Mouse (Mus musculus) midbrain, embryonic 10.5 days (tissue): ENCODE data around the gene Nipal3. TPM values are rescaled to one million over a fixed set of nuclear protein-coding genes. Genes with fewer than 3 reads are reported as not detected.

Experiments used
- DNase-seq: peaks from one replicate; pipeline ENCODE4 v3.0.0-alpha.2; 2017; ENCODE audit warnings: low spot score
- H3K27ac ChIP-seq: fragments of 300-500 bp; sonication (generic); replicated peaks from 2 replicates; pipeline ENCODE4 v1.5.1; 2016; ENCODE audit warnings: mild to moderate bottlenecking
- H3K27me3 ChIP-seq: fragments of 300-500 bp; sonication (generic); 2 replicates; pipeline ENCODE4 v1.6.1; 2016; ENCODE audit warnings: low read depth, mild to moderate bottlenecking; ENCODE audit not compliant: poor library complexity, severe bottlenecking
- H3K36me3 ChIP-seq: fragments of 300-500 bp; sonication (generic); 2 replicates; pipeline ENCODE4 v1.6.1; 2016; ENCODE audit warnings: mild to moderate bottlenecking, moderate library complexity
- H3K4me1 ChIP-seq: fragments of 300-500 bp; sonication (generic); 2 replicates; pipeline ENCODE4 v1.6.1; 2016
- H3K4me3 ChIP-seq: fragments of 300-500 bp; sonication (generic); 2 replicates; pipeline ENCODE4 v1.5.1; 2016; ENCODE audit warnings: mild to moderate bottlenecking, moderate library complexity
- H3K9me3 ChIP-seq: fragments of 300-500 bp; sonication (generic); replicated peaks from 2 replicates; pipeline ENCODE4 v1.6.1; 2016; ENCODE audit warnings: mild to moderate bottlenecking
- WGBS: fragments of 180-500 bp; shearing (Covaris S2); methylation state at CpG from one replicate; pipeline ENCODE4 v1.1.7; 2016; 5-methylcytosine and 5-hydroxymethylcytosine counted together
- polyA plus RNA-seq: library from polyadenylated mRNA; unstranded; fragments of >200 nt; fragmentation: Nextera tagmentation; extraction: Ambion mirVana; gene quantifications from 2 replicates; pipeline ENCODE4 v1.2.1, GENCODE M21; 2016

Gene Nipal3
- polyA plus RNA-seq, 1 experiment from 2014 or later = 2.1 TPM

DNA sequence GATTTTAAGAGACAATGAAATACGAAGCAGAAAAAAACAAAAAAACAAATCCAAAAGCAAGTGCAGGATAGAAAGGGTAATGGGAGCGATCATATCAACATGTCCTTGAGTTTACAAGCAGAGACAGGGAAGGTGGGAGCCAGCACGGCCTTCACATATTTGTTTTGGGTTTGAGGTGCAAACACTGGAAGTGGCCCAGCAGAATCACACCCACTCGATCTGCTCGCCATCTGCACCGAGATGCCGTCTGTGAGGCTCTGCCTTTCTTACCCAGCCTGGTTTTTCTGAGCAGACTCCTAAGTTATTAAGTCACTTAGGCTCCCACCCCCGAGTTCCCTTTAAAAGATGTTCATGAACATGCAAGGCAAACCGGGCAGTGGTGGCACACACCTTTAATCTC is 69.2 kb downstream of the Nipal3 start:
- H3K9me3 ChIP-seq = no peaks in the 10 kb centered on the region
- DNase-seq = no peak
- H3K4me3 ChIP-seq = no peak overlapping the region
- H3K36me3 ChIP-seq = peaks cover 3% of the 10 kb centered on the region; the same call in 1 of the 2 replicates
- WGBS = 88% methylated on average over 9 of the region's 9 CpGs
- H3K4me1 ChIP-seq = no peaks in the 10 kb centered on the region; the same call in 1 of the 2 replicates
- H3K27ac ChIP-seq = no peak overlapping the region
- H3K27me3 ChIP-seq = no peaks in the 10 kb centered on the region

DNA sequence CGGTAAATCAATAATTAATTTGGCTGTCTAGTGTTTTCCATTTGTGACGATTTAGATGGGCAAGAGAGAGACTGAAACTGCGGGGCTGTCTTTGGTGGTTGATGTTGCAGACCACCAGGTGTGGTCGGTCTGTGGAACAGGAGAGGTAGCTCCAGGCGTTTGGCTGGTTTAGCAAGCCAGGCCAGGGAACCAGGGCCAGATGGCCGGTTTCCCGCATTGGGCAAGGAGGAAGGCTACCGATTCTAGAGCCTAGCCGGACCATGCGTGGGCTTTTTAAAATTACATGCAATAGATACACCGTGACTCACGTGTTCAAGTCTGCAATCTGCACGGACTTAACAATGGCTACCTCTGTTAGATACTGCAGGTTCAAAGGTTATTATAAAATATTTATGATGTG is 73.9 kb downstream of the Nipal3 start:
- Histone ChIP-seq H3K36me3 (peaks cover 28% of the 10 kb centered on the region), H3K9me3 (no peaks in the 10 kb centered on the region), H3K27me3 (no peaks in the 10 kb centered on the region), H3K27ac (no peak overlapping the region), H3K4me1 (no peaks in the 10 kb centered on the region), H3K4me3 (no peak overlapping the region)
- WGBS = 93% methylated on average over 13 of the region's 13 CpGs
- DNase-seq = no peak

DNA sequence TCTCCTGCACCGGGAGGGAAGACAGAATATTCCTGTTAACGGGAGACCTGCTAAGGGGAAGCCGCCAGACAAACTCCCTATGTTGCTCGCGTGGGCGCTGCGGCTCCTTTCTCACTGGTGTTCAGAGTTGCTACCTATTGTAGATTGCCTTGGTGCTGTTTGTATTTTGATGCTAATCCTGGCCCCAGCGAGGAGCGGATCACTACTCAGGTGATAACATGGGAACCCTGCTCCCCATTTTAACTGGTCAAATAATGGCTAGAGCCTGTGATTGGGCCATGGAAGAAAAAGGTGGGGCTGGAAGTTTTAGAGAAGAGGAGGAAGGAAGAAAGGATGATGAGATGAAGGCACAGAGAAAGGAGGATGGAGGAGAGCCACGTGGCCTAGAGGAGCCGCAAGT is 74.4 kb downstream of the Nipal3 start:
- Histone ChIP-seq H3K4me1 (no peaks in the 10 kb centered on the region), H3K4me3 (no peak overlapping the region), H3K27me3 (no peaks in the 10 kb centered on the region), H3K27ac (no peak overlapping the region), H3K9me3 (no peaks in the 10 kb centered on the region), H3K36me3 (peaks cover 28% of the 10 kb centered on the region)
- WGBS = 81% methylated on average over 11 of the region's 11 CpGs
- DNase-seq = no peak

DNA sequence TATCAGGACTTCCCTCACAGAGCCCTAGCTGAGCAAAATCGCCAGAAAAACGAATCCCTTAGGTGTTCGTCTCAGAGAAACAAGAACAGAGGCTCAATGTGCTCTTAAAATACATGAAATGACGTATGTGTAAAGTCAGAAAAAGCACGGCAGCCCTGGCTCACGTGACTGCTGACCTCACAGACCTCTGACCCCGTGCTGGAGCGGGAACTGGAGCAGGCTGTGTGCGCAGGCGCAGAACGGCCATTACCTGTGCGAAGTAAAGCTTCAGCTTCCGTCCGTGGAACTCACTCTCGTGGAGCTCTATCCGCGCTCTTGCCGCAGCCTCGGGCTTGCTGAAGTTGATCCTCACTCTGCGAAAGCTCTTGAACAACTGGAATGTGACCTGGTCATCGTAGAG is 74.8 kb downstream of the Nipal3 start:
- 86% methylated on average over 21 of the region's 21 CpGs for WGBS
- peaks cover 28% of the 10 kb centered on the region for H3K36me3 ChIP-seq

DNA sequence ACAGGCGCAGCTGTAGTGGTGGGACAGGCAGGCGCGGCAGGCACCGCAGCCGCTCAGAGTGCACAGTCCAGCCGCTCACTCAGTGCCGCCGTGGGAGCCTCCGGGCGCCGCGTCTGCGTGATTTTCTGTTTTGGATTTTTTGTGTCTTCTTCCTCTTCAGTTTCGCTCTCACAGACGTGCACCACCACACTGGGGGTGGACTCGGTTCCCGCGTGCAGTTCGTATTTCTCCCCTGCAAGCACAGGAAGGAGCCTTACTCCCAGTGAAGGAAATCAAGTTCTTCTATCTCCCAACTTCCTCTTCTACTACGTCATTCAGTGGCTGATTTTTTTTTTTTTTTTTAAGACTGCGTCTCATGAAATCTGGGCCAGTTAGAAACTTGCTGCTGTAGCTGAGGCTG is 78.5 kb downstream of the Nipal3 start:
- no peak overlapping the region for H3K27ac ChIP-seq
- H3K4me1 ChIP-seq = no peaks in the 10 kb centered on the region
- H3K9me3 ChIP-seq = no peaks in the 10 kb centered on the region
- H3K27me3 ChIP-seq = no peaks in the 10 kb centered on the region
- H3K4me3 ChIP-seq = no peak overlapping the region
- WGBS = 92% methylated on average over 21 of the region's 21 CpGs
- H3K36me3 ChIP-seq = peaks cover 26% of the 10 kb centered on the region
- DNase-seq = no peak

More for the DNA sequence above, 74.8 kb downstream of the Nipal3 start:
- DNase-seq = no peak
- H3K27ac ChIP-seq = no peak overlapping the region
- H3K4me3 ChIP-seq = no peak overlapping the region
- H3K27me3 ChIP-seq = no peaks in the 10 kb centered on the region
- no peaks in the 10 kb centered on the region for H3K4me1 ChIP-seq
- H3K9me3 ChIP-seq = no peaks in the 10 kb centered on the region

DNA sequence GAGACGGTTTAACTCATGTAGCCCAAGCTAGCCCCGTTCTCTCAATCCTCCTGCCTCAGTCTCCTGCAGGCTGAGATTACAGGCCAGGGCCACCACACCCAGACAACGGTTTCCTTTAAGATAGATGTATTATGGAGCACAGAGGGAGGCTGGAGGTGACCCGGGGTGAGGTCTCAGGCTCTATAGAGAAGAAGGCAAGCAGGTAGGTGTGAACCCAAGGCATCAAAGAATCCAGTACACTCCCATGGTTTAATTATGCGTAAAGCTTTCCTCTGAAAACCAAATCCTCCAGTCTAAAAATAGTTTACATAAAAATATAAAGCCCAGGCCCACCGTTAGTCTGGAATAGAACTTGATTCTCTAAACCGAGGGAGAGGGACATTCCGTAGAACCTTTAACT is 81.3 kb downstream of the Nipal3 start:
- H3K36me3 ChIP-seq = peaks cover 11% of the 10 kb centered on the region
- DNase-seq = no peak
- no peak overlapping the region for H3K27ac ChIP-seq
- H3K27me3 ChIP-seq = no peaks in the 10 kb centered on the region
- no peak overlapping the region for H3K4me3 ChIP-seq
- no peaks in the 10 kb centered on the region; the same call in 1 of the 2 replicates for H3K9me3 ChIP-seq
- H3K4me1 ChIP-seq = no peaks in the 10 kb centered on the region
- 88% methylated on average over 8 of the region's 8 CpGs for WGBS

DNA sequence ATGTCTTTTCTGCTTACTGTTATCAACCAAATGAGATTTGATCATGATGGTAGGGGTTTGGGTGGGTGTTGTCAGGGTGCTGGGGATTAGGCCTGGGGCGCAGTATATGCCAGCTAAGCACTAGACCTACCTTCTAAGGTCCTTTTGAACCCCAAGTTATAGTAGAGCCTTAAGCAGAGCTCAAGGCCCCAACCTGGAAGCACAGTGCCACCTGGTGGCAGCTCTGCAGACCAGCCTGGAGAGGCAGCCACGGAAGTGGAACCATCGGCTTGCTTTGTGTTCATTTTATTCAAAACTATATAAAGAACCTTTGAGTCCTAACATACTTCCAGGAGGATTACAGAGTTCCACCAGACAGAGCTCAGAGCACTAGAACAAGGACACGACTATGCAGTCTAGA is 83.2 kb downstream of the Nipal3 start:
- Histone ChIP-seq H3K4me3 (no peak overlapping the region), H3K4me1 (no peaks in the 10 kb centered on the region), H3K36me3 (peaks cover 5% of the 10 kb centered on the region), H3K27me3 (no peaks in the 10 kb centered on the region), H3K27ac (no peak overlapping the region), H3K9me3 (no peaks in the 10 kb centered on the region; the same call in 1 of the 2 replicates)
- 45% methylated on average over 4 of the region's 4 CpGs for WGBS
- peak; percentile 40 for DNase-seq

DNA sequence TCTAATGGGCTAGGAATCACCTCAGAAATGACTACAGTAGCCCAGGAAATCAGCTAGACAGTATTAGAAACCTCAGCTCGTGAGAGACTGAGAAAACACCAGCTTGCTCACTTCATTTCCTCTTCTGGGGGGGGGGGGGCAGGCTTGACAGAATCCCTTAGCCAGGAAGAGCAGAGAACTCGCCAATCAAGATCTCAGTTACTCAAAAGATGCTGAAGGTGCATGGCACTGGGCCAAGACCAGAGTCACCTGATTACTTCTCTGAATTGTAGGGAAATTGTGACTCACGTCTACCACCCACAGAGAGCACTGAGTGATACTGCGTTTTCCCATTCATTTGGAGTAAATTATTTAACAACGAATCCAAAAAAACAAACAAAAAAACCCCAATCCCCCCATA is 88.7 kb downstream of the Nipal3 start:
- H3K4me1 ChIP-seq = peaks cover 6% of the 10 kb centered on the region; the same call in 1 of the 2 replicates
- no peaks in the 10 kb centered on the region; the same call in 1 of the 2 replicates for H3K9me3 ChIP-seq
- H3K4me3 ChIP-seq = no peak overlapping the region
- 75% methylated on average over 5 of the region's 5 CpGs for WGBS
- peaks cover 3% of the 10 kb centered on the region; the same call in 1 of the 2 replicates for H3K27me3 ChIP-seq
- no peaks in the 10 kb centered on the region for H3K36me3 ChIP-seq
- no peak for DNase-seq
- H3K27ac ChIP-seq = no peak overlapping the region

DNA sequence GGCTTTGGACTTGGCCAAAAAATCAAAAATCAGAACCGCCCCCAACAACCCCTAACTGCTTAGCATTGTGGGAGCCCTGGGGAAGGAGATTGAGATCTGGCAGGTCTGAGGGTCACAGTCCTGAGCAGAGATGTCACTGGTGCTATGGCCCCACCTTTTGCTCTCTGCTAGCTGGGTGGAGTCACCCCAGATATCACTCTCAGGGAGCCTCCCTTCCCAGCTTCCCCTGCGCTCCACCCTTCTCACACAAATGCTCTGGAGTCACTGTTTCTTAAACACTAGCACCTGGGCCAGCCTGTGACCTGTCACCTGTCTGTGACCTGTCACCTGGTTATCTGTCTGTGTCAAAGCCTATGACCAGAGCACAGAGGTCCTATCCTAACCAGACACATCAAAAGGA is 89.9 kb downstream of the Nipal3 start:
- H3K9me3 ChIP-seq = no peaks in the 10 kb centered on the region; the same call in 1 of the 2 replicates
- H3K4me1 ChIP-seq = peaks cover 6% of the 10 kb centered on the region; the same call in 1 of the 2 replicates
- 88% methylated on average over 2 of the region's 2 CpGs for WGBS
- no peak overlapping the region for H3K4me3 ChIP-seq
- no peaks in the 10 kb centered on the region for H3K36me3 ChIP-seq
- no peak for DNase-seq
- peaks cover 16% of the 10 kb centered on the region for H3K27me3 ChIP-seq
- H3K27ac ChIP-seq = no peak overlapping the region

DNA sequence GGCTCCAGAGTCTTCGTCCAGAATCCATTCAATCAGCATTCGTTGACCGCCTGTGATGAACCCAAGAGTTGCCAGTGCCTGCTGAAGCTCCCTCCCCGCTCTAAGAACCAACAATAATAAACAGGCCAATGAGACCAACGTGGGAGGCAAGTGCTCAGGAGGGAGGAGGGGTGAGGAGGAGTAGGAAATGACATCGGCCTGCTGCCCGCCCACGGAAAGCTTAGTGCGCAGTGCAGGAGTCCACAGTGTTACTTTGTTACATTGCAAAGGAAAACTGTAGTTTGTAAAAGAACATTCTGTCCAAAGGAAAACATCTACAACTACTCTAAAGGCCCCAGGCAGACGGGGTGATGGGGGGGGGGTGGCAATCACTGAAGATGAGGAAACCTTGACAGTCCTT is 90.8 kb downstream of the Nipal3 start:
- no peak overlapping the region for H3K4me3 ChIP-seq
- H3K27me3 ChIP-seq = peaks cover 24% of the 10 kb centered on the region
- H3K36me3 ChIP-seq = no peaks in the 10 kb centered on the region
- peaks cover 6% of the 10 kb centered on the region; the same call in 1 of the 2 replicates for H3K4me1 ChIP-seq
- DNase-seq = no peak
- H3K9me3 ChIP-seq = no peaks in the 10 kb centered on the region
- H3K27ac ChIP-seq = no peak overlapping the region
- WGBS = 77% methylated on average over 10 of the region's 10 CpGs

DNA sequence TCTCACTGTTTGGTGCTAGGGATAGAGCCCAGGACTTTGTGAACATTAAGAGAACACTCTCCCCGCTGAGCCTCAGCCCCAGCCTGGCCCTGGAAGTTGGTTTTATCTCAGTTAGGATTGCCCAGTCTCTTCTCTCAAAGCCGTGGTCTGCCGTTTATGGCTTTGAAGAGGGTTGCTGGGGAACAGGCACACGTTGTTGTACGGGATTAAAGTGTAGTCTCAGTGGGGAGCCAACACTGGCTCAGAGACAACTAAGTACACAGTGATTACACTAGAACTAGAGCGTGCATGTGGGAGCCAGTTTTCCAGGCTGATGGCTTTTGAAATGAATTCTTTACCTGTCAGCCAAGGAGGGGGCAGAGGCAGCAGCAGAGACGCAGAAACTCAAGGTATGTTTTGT is 93.0 kb downstream of the Nipal3 start:
- no peaks in the 10 kb centered on the region for H3K9me3 ChIP-seq
- H3K36me3 ChIP-seq = no peaks in the 10 kb centered on the region
- no peak overlapping the region for H3K27ac ChIP-seq
- H3K4me1 ChIP-seq = peaks cover 19% of the 10 kb centered on the region
- no peak overlapping the region for H3K4me3 ChIP-seq
- H3K27me3 ChIP-seq = peaks cover 46% of the 10 kb centered on the region
- DNase-seq = no peak
- 21% methylated on average over 7 of the region's 7 CpGs for WGBS

DNA sequence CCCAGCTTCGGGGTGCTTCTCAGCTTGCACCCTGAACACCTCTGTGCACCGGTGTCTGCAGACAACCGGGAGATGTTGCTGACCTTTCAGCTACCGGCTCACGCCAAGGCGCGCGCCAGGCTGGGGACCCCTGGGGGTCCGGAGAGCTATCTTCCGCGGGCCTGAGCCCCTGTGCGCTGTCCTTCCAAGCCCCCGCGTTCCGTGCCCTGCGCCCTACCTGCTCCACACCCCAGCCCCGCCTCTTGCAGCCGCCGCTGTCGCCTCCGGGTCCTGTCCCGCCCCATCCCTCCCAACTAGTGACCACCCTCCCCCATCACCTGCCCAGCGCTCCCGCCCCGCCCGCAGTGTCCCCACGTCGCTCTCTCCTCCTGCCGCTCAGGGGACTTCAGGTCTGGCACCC is 96.8 kb downstream of the Nipal3 start, which contains the start of gene Ncmap:
Ncmap (minus strand) TSS at position 237 of the 400 bp plus-strand sequence.
- Histone ChIP-seq H3K27ac (no peak within 1 kb of the TSS; the same call in 1 of the 2 replicates), H3K4me3 (peak within 1 kb of the TSS; percentile 53), H3K9me3 (no peaks in the 10 kb centered on the region), H3K27me3 (peaks cover 64% of the 10 kb centered on the region), H3K4me1 (peaks cover 19% of the 10 kb centered on the region), H3K36me3 (no peaks in the 10 kb centered on the region)
- peak; percentile 19 for DNase-seq
- WGBS = under 1% methylated on average over 26 of the region's 29 CpGs

DNA sequence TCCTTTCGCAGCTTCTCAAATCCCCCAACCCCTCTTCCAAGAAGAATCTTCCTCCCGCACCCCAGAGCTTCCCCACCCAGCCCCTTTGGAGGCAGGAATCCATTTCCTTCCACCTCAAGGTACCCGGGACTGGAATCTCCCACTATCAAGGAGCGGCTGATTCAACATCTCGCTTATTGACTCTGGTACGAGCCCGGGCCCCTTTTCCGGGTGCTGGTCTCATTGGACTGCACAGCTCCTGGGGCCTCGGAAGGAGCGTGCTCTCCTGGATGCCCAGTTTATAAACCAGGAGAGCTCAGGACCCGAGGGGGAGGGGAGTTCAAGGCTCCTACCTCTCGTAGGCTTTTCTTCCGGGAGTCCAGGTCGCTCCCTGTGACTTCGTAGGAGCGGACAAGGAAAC is 97.3 kb downstream of the Nipal3 start:
- H3K9me3 ChIP-seq = no peaks in the 10 kb centered on the region
- H3K4me3 ChIP-seq = peak overlapping the region; percentile 53
- DNase-seq = peak; percentile 32
- peaks cover 64% of the 10 kb centered on the region for H3K27me3 ChIP-seq
- H3K27ac ChIP-seq = no peak overlapping the region
- WGBS = 3% methylated on average over 16 of the region's 16 CpGs
- no peaks in the 10 kb centered on the region for H3K36me3 ChIP-seq
- H3K4me1 ChIP-seq = peaks cover 19% of the 10 kb centered on the region

DNA sequence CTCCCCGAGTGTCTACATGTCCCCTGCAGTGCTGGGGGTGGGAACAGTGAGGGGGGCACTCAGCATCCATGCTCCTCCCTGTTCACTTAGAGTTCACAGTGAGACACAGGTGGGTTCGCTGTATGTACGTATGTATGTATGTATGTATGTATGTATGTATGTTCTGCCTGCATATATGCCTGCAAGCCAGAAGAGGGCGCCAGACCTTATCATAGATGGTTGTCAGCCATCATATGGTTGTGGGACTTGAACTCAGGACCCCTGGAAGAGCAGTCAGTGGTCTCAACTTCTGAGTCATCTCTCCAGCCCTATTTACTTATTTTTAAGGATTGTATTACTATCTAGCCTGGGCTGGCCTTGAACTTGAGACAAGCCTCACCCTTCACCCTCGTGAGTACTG is 98.5 kb downstream of the Nipal3 start:
- H3K9me3 ChIP-seq = no peaks in the 10 kb centered on the region
- peaks cover 13% of the 10 kb centered on the region for H3K4me1 ChIP-seq
- no peak overlapping the region for H3K4me3 ChIP-seq
- 91% methylated on average over 5 of the region's 5 CpGs for WGBS
- H3K36me3 ChIP-seq = no peaks in the 10 kb centered on the region
- DNase-seq = no peak
- H3K27me3 ChIP-seq = peaks cover 62% of the 10 kb centered on the region
- no peak overlapping the region for H3K27ac ChIP-seq
